Mouse (Mus musculus): ENCODE measurements around the gene Arhgdia.

DNA sequence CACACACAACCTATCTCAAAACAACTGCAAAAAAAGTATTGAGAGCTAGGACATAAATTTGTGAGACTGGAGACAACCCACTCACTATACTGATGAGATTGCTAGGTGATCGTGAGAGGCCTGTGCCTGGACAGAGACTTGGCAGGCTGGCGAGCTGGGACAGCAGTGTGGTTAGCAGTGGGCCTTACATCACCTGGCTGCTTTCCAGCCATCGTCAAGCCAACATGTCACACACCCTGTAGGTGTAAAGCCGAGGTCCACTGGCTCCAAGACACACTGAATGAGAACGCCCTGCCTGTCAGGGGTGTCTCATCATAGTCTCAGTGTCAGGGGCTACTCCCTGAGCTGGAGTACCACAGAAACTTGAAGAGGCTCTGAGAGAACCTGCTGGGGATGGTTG, 28.7 kb downstream of the Arhgdia start:
- no peak for TF ChIP-seq MAFK (IDR thresholded peaks at IDR 0.05; ENCODE audit: insufficient replicate concordance, low read length)
- TF ChIP-seq POLR2AphosphoS2 (IDR thresholded peaks at IDR 0.05; ENCODE audit: low read depth, low read length): no peak
- TF ChIP-seq CTCF (conservative IDR thresholded peaks at IDR 0.05 in 1 of 2, IDR thresholded peaks at IDR 0.05 in 1 of 2; ENCODE audit: low read depth in 2 of 2, low read length in 2 of 2): no peak
- no peak for TF ChIP-seq POLR2A (IDR thresholded peaks at IDR 0.05; ENCODE audit: low read depth, low read length)
